Mouse (Mus musculus): Measurements from ENCODE around the gene Gm4131.
A peak's percentile ranks its signal among the peaks of the same experiment; 100 is the strongest.

DNA sequence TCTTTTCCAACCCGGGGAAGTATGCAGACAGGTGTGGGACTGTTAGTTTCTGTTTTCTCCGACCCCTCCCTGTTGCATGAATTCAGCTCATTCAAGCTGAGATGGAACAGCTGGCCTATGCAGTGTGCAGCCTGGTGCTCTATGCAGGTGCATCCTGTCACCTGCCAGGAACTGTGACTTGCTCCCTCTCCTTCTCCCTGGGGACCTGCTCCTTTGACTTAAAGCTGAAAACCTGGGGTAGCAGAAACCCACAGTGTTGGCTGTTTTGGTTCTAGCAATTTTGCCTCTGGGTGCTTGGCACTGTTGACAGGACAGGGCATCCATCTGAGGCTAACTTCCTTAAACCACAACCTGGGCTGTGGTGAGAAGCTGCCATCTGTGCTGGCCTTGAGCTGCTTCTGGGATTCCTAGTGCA is 141.4 kb downstream of the Gm4131 start:
- TF ChIP-seq CTCF (IDR thresholded peaks at IDR 0.05; ENCODE audit: borderline replicate concordance, control insufficient read depth, extremely low read depth, insufficient read depth, low read length, poor library complexity) = peak; percentile 26; the same call in 1 of the 2 replicates
- TF ChIP-seq POLR2A (IDR thresholded peaks at IDR 0.05; ENCODE audit: control insufficient read depth, extremely low read depth, insufficient read depth, low read length, poor library complexity) = no peak
